Mouse (Mus musculus) heart, embryonic 10.5 days (tissue): ENCODE data around the gene Ddx31. TPM values are rescaled to one million over a fixed set of nuclear protein-coding genes. Genes with fewer than 3 reads are reported as not detected.

Experiments
- DNase-seq: peaks from one replicate; pipeline ENCODE4 v3.0.0-alpha.2; 2017; ENCODE audit warnings: low spot score
- H3K27ac ChIP-seq: fragments of 300-500 bp; sonication (generic); 2 replicates; pipeline ENCODE4 v1.5.1; 2016; ENCODE audit warnings: mild to moderate bottlenecking
- H3K27me3 ChIP-seq: fragments of 300-500 bp; sonication (generic); 2 replicates; pipeline ENCODE4 v1.6.1; 2016; ENCODE audit warnings: mild to moderate bottlenecking; ENCODE audit not compliant: poor library complexity, insufficient read depth, severe bottlenecking
- H3K36me3 ChIP-seq: fragments of 300-500 bp; sonication (generic); 2 replicates; pipeline ENCODE4 v1.6.1; 2016; ENCODE audit warnings: mild to moderate bottlenecking, moderate library complexity
- H3K4me1 ChIP-seq: fragments of 300-500 bp; sonication (generic); 2 replicates; pipeline ENCODE4 v1.6.1; 2016; ENCODE audit warnings: mild to moderate bottlenecking
- H3K4me3 ChIP-seq: fragments of 300-500 bp; sonication (generic); 2 replicates; pipeline ENCODE4 v1.5.1; 2016; ENCODE audit warnings: mild to moderate bottlenecking, moderate library complexity
- H3K9me3 ChIP-seq: fragments of 300-500 bp; sonication (generic); 2 replicates; pipeline ENCODE4 v1.6.1; 2016; ENCODE audit warnings: mild to moderate bottlenecking, moderate library complexity
- WGBS: fragments of 180-500 bp; shearing (Covaris S2); methylation state at CpG from one replicate; pipeline ENCODE4 v1.1.7; 2016; 5-methylcytosine and 5-hydroxymethylcytosine counted together
- polyA plus RNA-seq: library from polyadenylated mRNA; unstranded; fragments of >200 nt; fragmentation: Nextera tagmentation; extraction: Ambion mirVana; gene quantifications from 2 replicates; pipeline ENCODE4 v1.2.1, GENCODE M21; 2016

Ddx31 gene
- polyA plus RNA-seq, result 13.8 and 15.0 TPM in 2 replicates

GRCm38 (mm10) chr2:28840222-28840951 is at the start of gene Ddx31, which contains the start of gene Gtf3c4:
Ddx31 (plus strand) TSS chr2:28840406.
Gtf3c4 (minus strand) TSS chr2:28840360.
- WGBS, result under 1% methylated on average over 63 of the region's 63 CpGs
- Histone ChIP-seq H3K27me3 (no peaks in the 10 kb centered on the region), H3K9me3 (no peaks in the 10 kb centered on the region), H3K27ac (peak within 1 kb of the TSS; percentile 95), H3K4me3 (peak within 1 kb of the TSS; percentile 100), H3K36me3 (peaks cover 13% of the 10 kb centered on the region), H3K4me1 (peaks cover 25% of the 10 kb centered on the region)
- DNase-seq, result peak; percentile 97

GRCm38 (mm10) chr2:28792931-28793610 is 47.1 kb upstream of the Ddx31 start:
- 22% methylated on average over 6 of the region's 6 CpGs for WGBS
- H3K4me3 ChIP-seq, result peak overlapping the region; percentile 31
- H3K27me3 ChIP-seq, result no peaks in the 10 kb centered on the region
- peak overlapping the region; percentile 81 for H3K27ac ChIP-seq
- H3K9me3 ChIP-seq, result no peaks in the 10 kb centered on the region
- H3K36me3 ChIP-seq, result no peaks in the 10 kb centered on the region
- peak; percentile 86 for DNase-seq
- H3K4me1 ChIP-seq, result peaks cover 18% of the 10 kb centered on the region; the same call in 1 of the 2 replicates

GRCm38 (mm10) chr2:28794623-28795022 is 45.6 kb upstream of the Ddx31 start:
- Histone ChIP-seq H3K4me3 (no peak overlapping the region), H3K9me3 (no peaks in the 10 kb centered on the region), H3K4me1 (peaks cover 18% of the 10 kb centered on the region; the same call in 1 of the 2 replicates), H3K27me3 (no peaks in the 10 kb centered on the region), H3K27ac (no peak overlapping the region), H3K36me3 (no peaks in the 10 kb centered on the region)
- no peak for DNase-seq
- 78% methylated on average over 5 of the region's 5 CpGs for WGBS

GRCm38 (mm10) chr2:28796298-28796697 is 43.9 kb upstream of the Ddx31 start:
- 71% methylated on average over 8 of the region's 8 CpGs for WGBS
- Histone ChIP-seq H3K36me3 (no peaks in the 10 kb centered on the region), H3K27ac (no peak overlapping the region), H3K4me1 (peaks cover 18% of the 10 kb centered on the region; the same call in 1 of the 2 replicates), H3K4me3 (no peak overlapping the region), H3K27me3 (no peaks in the 10 kb centered on the region), H3K9me3 (no peaks in the 10 kb centered on the region)
- no peak for DNase-seq

GRCm38 (mm10) chr2:28797490-28798106 is 42.6 kb upstream of the Ddx31 start:
- no peaks in the 10 kb centered on the region for H3K9me3 ChIP-seq
- H3K27ac ChIP-seq, result no peak overlapping the region
- peaks cover 1% of the 10 kb centered on the region; the same call in 1 of the 2 replicates for H3K27me3 ChIP-seq
- WGBS, result 53% methylated on average over 18 of the region's 18 CpGs
- H3K4me3 ChIP-seq, result no peak overlapping the region
- peaks cover 26% of the 10 kb centered on the region for H3K4me1 ChIP-seq
- DNase-seq, result no peak
- H3K36me3 ChIP-seq, result no peaks in the 10 kb centered on the region

- H3K4me3 ChIP-seq, result no peak overlapping the region
- WGBS, result 50% methylated on average over 3 of the region's 3 CpGs
- no peaks in the 10 kb centered on the region for H3K36me3 ChIP-seq
- no peak overlapping the region for H3K27ac ChIP-seq
- no peak for DNase-seq
- peaks cover 4% of the 10 kb centered on the region; the same call in 1 of the 2 replicates for H3K27me3 ChIP-seq
- H3K4me1 ChIP-seq, result peaks cover 25% of the 10 kb centered on the region
- no peaks in the 10 kb centered on the region for H3K9me3 ChIP-seq
Observed at GRCm38 (mm10) chr2:28798390-28798789, 41.8 kb upstream of the Ddx31 start.

GRCm38 (mm10) chr2:28799575-28799974 is 40.6 kb upstream of the Ddx31 start:
- no peak for DNase-seq
- no peaks in the 10 kb centered on the region for H3K9me3 ChIP-seq
- WGBS, result 76% methylated on average over 2 of the region's 2 CpGs
- H3K4me3 ChIP-seq, result no peak overlapping the region
- H3K27ac ChIP-seq, result no peak overlapping the region
- H3K27me3 ChIP-seq, result peaks cover 4% of the 10 kb centered on the region; the same call in 1 of the 2 replicates
- H3K36me3 ChIP-seq, result no peaks in the 10 kb centered on the region
- H3K4me1 ChIP-seq, result peaks cover 25% of the 10 kb centered on the region

- H3K36me3 ChIP-seq, result no peaks in the 10 kb centered on the region
- no peak overlapping the region for H3K4me3 ChIP-seq
- H3K27me3 ChIP-seq, result peaks cover 4% of the 10 kb centered on the region; the same call in 1 of the 2 replicates
- no peaks in the 10 kb centered on the region for H3K9me3 ChIP-seq
- WGBS, result 77% methylated on average over 7 of the region's 7 CpGs
- H3K4me1 ChIP-seq, result peaks cover 15% of the 10 kb centered on the region
- no peak overlapping the region for H3K27ac ChIP-seq
- DNase-seq, result no peak
Observed at GRCm38 (mm10) chr2:28803406-28803805, 36.8 kb upstream of the Ddx31 start.

GRCm38 (mm10) chr2:28808841-28809240 is 31.4 kb upstream of the Ddx31 start:
- Histone ChIP-seq H3K9me3 (no peaks in the 10 kb centered on the region), H3K27me3 (no peaks in the 10 kb centered on the region), H3K4me3 (no peak overlapping the region), H3K27ac (no peak overlapping the region), H3K4me1 (no peaks in the 10 kb centered on the region), H3K36me3 (no peaks in the 10 kb centered on the region)
- 72% methylated on average over 6 of the region's 6 CpGs for WGBS
- no peak for DNase-seq

- DNase-seq, result no peak
- no peaks in the 10 kb centered on the region for H3K9me3 ChIP-seq
Observed at GRCm38 (mm10) chr2:28810260-28811013, 29.8 kb upstream of the Ddx31 start.

GRCm38 (mm10) chr2:28818866-28819265 is 21.3 kb upstream of the Ddx31 start:
- Histone ChIP-seq H3K4me3 (no peak overlapping the region), H3K36me3 (peaks cover 8% of the 10 kb centered on the region), H3K27ac (no peak overlapping the region), H3K27me3 (no peaks in the 10 kb centered on the region), H3K9me3 (no peaks in the 10 kb centered on the region), H3K4me1 (peaks cover 5% of the 10 kb centered on the region; the same call in 1 of the 2 replicates)
- DNase-seq, result no peak
- WGBS, result 71% methylated on average over 4 of the region's 4 CpGs

More at GRCm38 (mm10) chr2:28810260-28811013, 29.8 kb upstream of the Ddx31 start:
- 53% methylated on average over 5 of the region's 5 CpGs for WGBS
- Histone ChIP-seq H3K4me3 (no peak overlapping the region), H3K4me1 (no peaks in the 10 kb centered on the region), H3K27ac (no peak overlapping the region), H3K36me3 (no peaks in the 10 kb centered on the region), H3K27me3 (no peaks in the 10 kb centered on the region)

GRCm38 (mm10) chr2:28829265-28829664 is 10.9 kb upstream of the Ddx31 start:
- no peak for DNase-seq
- H3K36me3 ChIP-seq, result peaks cover 93% of the 10 kb centered on the region
- H3K27ac ChIP-seq, result no peak overlapping the region
- no peaks in the 10 kb centered on the region for H3K9me3 ChIP-seq
- no peaks in the 10 kb centered on the region for H3K27me3 ChIP-seq
- H3K4me1 ChIP-seq, result no peaks in the 10 kb centered on the region
- H3K4me3 ChIP-seq, result no peak overlapping the region
- 42% methylated on average over 4 of the region's 4 CpGs for WGBS
